Mouse (Mus musculus) adrenal gland, adult 18-20 months (tissue): ENCODE results near the gene 2310061I04Rik. TPM values are rescaled to one million over a fixed set of nuclear protein-coding genes. Genes with fewer than 3 reads are reported as not detected.

Experiments used
- DNase-seq, 2 experiments: peaks; one replicate each; pipeline ENCODE4 v3.0.0; 2021 to 2022; ENCODE audit warnings: low spot score in 2 of 2
- total RNA-seq, 2 experiments: library from RNA; stranded (reverse); gene quantifications; 1 replicate in 1 of 2; 2 replicates in 1 of 2; pipeline ENCODE4 v1.2.3; 2021

The 2310061I04Rik gene
- total RNA-seq, 2 experiments from 2014 or later, result 49.5 to 53.8 TPM

GRCm38 (mm10) chr17:35870884-35871696 lies 26.1 kb downstream of the 2310061I04Rik start:
- peak; percentile 24 to 51 for DNase-seq

- peak; percentile 65 for DNase-seq
Observed at GRCm38 (mm10) chr17:35870151-35870883, 26.9 kb downstream of the 2310061I04Rik start.

DNA sequence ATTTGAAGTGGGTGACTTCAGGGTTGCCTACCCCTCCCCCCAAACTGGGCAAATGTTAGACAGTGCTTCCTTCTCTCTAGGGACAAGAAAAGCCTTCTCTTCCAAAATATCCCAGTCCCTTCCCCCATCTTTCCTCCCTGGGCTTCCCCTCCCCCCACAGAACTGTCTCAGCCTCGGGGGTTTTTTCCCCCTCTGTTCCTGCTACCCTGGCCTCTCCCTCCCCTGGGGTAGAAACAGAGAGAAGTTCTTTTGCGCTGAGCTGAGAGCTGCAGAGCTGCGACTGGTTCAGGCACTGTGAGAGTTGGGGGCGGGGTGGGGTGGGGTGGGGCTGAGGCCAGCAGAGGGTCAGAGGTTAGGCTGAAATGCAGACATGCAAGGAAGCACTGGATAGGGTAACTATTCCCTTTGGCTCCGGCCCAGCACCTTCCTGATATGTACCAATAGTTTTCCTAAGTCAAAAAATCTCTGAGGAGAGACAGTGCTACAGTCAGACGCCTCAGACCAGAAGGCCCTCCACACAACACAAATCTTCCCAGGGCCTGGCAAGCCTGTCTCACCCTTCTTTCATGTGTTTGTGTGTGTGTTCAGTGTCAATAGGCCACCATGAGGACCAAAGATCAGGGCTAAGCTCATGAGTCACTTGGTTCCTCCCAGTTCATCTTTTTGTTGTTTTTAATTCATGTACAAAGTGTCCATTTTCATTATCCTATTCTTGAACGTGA lies 27.7 kb downstream of the 2310061I04Rik start:
- peak; percentile 45 to 55 for DNase-seq

GRCm38 (mm10) chr17:35868961-35869345 lies 28.3 kb downstream of the 2310061I04Rik start:
- DNase-seq, result peak in 1 of 2 experiments; percentile 13

GRCm38 (mm10) chr17:35868165-35868820 lies 28.9 kb downstream of the 2310061I04Rik start:
- peak in 1 of 2 experiments; percentile 40 for DNase-seq

DNA sequence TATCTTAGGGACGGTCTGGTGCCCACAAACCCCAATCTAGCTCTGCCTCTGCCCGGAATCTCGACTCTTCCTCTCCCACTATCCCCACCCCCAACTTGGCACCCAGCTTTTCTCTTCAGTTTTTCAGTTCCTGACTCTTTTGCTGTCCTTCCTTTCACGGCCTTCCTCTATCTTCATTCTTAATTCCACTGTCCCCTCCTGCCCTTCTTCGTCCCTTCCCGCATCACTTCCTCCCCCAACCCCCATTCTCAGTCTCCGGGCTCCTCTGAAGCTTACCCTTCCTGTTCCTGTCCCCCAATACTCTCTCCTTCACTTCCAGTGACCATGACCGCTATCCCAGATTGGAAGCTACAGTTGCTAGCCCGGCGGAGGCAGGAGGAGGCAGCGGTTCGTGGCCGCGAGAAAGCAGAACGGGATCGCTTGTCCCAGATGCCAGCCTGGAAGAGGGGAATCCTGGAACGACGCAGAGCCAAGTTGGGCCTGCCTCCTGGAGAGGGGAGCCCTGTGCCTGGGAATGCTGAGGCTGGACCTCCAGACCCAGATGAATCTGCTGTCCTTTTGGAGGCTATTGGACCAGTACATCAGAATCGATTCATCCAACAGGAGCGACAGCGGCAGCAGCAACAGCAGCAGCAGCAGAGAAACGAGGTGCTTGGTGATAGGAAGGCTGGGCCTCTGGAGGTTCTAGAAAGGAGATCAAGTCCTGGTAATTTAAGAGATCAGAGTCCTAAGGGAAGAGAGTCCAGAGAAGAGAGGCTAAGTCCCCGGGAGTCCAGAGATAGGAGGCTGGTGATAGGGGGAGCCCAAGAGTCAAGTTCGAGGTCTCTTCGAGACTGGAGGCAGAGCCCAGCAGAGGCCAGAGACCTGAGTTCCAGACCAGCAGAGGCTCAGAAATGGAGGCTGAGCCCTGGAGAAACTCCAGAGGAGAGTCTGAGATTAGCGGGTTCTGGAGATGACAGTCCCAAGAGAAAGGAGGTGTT lies 30.0 kb downstream of the 2310061I04Rik start:
- peak; percentile 52 to 54 for DNase-seq

DNA sequence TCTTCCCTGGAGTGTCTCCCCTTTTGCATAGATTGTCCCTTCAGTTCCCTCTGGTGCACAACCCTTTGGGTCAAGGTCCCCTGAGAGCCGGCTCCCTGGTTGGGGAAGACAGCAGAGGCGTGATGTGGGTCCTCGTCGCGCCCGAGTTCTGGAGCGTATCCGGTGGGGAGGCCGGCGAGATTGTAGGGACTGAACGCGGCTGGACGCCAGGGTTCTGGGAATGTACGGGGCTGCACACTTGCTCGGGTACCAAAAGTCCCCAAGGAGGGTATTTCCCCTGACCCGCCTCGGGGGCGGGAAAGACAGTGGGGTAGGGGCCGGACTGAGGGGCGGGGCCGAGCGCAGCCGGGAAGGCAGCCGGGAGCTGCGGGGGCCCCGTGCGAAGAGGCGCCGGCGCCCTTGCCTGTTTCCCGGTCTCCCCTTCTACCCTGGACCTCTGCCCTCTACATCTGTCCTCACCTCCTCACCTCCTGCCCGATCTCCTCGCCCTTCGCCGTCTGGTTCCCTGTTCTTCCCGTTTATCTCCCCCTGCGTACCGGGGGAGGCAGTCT lies 30.9 kb downstream of the 2310061I04Rik start:
- peak; percentile 77 for DNase-seq

- DNase-seq, result peak; percentile 65 to 70
Observed at GRCm38 (mm10) chr17:35865481-35866280, 31.6 kb downstream of the 2310061I04Rik start, which contains the start of gene Ppp1r18. Gene Ppp1r18 (plus strand): TSS chr17:35865593.

GRCm38 (mm10) chr17:35864832-35865353 lies 32.3 kb downstream of the 2310061I04Rik start:
- no peak for DNase-seq

GRCm38 (mm10) chr17:35861198-35861857 lies 35.9 kb downstream of the 2310061I04Rik start, which contains the start of gene Nrm:
Gene Nrm (plus strand): TSS chr17:35861318.
- peak; percentile 87 to 91 for DNase-seq

- DNase-seq, result no peak
Observed at GRCm38 (mm10) chr17:35860831-35861197, 36.4 kb downstream of the 2310061I04Rik start.

- DNase-seq, result no peak
Observed at GRCm38 (mm10) chr17:35859835-35860234, 37.4 kb downstream of the 2310061I04Rik start.

DNA sequence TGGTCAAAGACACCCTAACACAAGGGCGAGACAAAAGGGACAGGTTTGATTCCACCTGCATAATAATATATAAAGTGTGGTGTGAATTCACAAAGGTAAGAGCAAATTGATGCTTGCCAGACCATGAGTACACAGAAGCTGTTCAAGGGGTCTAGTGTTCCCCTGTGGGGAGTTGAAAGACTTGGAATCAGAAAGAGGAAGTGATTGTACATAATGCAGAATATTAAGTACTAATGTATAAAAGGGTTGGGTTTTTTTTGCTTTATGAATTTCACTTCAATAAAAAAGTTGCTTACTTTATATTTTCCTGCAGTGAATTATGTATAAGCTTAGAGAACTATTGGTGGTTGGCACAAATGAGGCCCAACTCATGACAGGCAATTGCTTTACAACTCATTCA lies 37.9 kb downstream of the 2310061I04Rik start:
- no peak for DNase-seq

- DNase-seq, result no peak
Observed at GRCm38 (mm10) chr17:35850974-35851373, 46.3 kb downstream of the 2310061I04Rik start.

DNA sequence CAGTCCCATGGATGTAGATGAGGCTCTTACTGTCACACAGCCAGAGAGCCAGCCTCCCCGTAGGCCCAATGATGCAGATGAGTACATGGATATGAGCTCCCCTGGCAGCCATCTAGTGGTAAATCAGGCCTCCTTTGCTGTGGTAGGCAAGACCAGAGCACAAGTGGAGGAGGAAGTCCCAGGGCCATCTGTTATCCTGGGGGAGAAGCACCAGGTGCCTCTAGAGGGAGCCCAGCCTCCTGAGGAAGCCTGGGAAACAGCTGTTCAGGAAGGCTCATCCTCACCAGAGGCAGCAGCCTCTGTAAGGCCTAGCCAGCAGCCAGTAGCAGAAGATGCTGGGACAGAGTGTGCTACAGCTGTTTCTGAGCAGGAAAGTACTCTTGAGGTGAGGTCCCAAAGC lies 49.1 kb downstream of the 2310061I04Rik start:
- DNase-seq, result peak in 1 of 2 experiments; percentile 18

- DNase-seq, result peak in 1 of 2 experiments; percentile 19
Observed at GRCm38 (mm10) chr17:35843514-35843913, 53.7 kb downstream of the 2310061I04Rik start.
